14 mouse cellular contexts compared by ENCODE assay signal in the genomic region with DNA sequence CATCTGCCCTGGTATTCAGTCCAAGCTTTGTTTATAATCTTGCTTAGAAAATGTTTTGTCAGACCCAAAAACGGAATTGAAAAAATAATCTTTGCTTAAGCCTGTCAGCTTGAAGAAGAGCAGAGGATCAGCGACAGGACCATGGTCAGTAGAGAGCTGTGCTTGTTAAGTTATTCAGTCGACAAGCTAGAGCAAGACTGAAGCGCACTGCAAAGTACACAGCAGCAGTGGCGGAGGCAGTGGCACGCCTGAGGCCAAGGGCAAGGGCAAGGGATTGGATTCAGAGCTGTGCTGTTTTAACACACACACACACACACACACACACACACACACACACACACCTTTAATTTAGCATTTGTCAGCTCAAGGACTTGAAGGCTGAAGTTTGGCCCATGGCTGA.
"Had no signal": no experiment of that assay in that cellular context is flagged by ENCODE, and none has a peak within 500 bp of the region (broad histone marks: within the 10 kb centered on the region; RNA-seq: fewer than 3 reads in every experiment).

No protein-coding gene starts in this region.

- H3K36me3 ChIP-seq: midbrain, embryonic 13.5 days; midbrain, embryonic 15.5 days; neural tube, embryonic 12.5 days had no signal

- DNase-seq: lung, adult 18-20 months; lung, embryonic 14.5 days; lung, postnatal 10 days; lung, postnatal 36 days; right cerebral cortex, postnatal 14 days; thymus, adult 18-20 months; thymus, postnatal 14 days; thymus, postnatal 36 days had no signal

- ATAC-seq: midbrain, embryonic 13.5 days; midbrain, embryonic 15.5 days had no signal

- H3K4me3 ChIP-seq: megakaryocyte, embryonic 14.5 days; midbrain, embryonic 13.5 days; midbrain, embryonic 15.5 days; neural tube, embryonic 12.5 days had no signal

- H3K4me2 ChIP-seq: lung, embryonic 14.5 days; midbrain, embryonic 11.5 days; midbrain, embryonic 13.5 days; midbrain, embryonic 15.5 days; neural tube, embryonic 12.5 days had no signal

- H3K27me3 ChIP-seq: megakaryocyte, embryonic 14.5 days; midbrain, embryonic 13.5 days; midbrain, embryonic 15.5 days; neural tube, embryonic 12.5 days had no signal

- H3K9me3 ChIP-seq: midbrain, embryonic 13.5 days; midbrain, embryonic 15.5 days; neural tube, embryonic 12.5 days had no signal

- H3K9ac ChIP-seq: lung, embryonic 14.5 days; midbrain, embryonic 13.5 days; midbrain, embryonic 15.5 days; neural tube, embryonic 12.5 days had no signal

- H3K4me1 ChIP-seq: midbrain, embryonic 15.5 days; neural tube, embryonic 12.5 days had no signal

- H3K27ac ChIP-seq: macrophage; midbrain, embryonic 13.5 days; midbrain, embryonic 15.5 days; neural tube, embryonic 12.5 days had no signal
